Mouse (Mus musculus): ENCODE results near the gene Nkd1. TPM values are rescaled to one million over a fixed set of nuclear protein-coding genes. Genes with fewer than 3 reads are reported as not detected.

Nkd1 gene
- total and polyA plus RNA-seq, 3 experiments = 2.3 to 3.4 (median 2.9) TPM

DNA sequence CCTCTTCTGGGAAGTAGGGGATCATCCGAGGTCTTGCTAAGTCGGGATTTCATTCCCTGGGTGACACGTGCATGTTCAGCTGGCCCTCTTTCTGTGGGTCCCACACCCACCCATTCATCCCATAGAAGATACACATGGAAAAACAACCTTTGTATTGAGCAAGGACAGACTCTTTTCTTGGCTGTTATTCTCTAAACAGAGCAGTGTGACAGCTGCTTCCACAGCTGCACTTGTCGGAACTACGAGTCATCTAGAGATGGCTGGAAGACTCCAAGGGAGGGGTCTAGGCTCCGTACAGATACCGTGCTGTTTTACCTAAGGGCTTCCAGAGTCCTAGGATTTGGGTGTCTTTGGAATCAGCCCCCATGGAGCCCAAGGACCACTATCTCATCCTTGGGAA is 48.2 kb downstream of the Nkd1 start:
- H3K9ac ChIP-seq (ENCODE audit: low read depth, low read length) = no peak overlapping the region
- no peak overlapping the region for H3K4me3 ChIP-seq
- peaks cover 5% of the 10 kb centered on the region for H3K4me1 ChIP-seq (ENCODE audit: control insufficient read depth, insufficient read depth, low read length)
- intact Hi-C loops (cut with DNase I) = no loop called here
- H3K27me3 ChIP-seq (ENCODE audit: control insufficient read depth, insufficient read depth, low read length) = no peaks in the 10 kb centered on the region; the same call in 1 of the 2 replicates
- no peak for DNase-seq
- no peaks in the 10 kb centered on the region for H3K79me2 ChIP-seq (replicated peaks; ENCODE audit: control insufficient read depth, insufficient read depth, low read length)
- TF ChIP-seq CTCF (IDR thresholded peaks at IDR 0.05) (no peak), EP300 (IDR thresholded peaks at IDR 0.05; ENCODE audit: insufficient read depth, low read depth, low read length) (no peak), POLR2A (IDR thresholded peaks at IDR 0.05; ENCODE audit: insufficient read depth, low read depth, low read length) (no peak)
- H3K27ac ChIP-seq = no peak overlapping the region
- WGBS = 67% methylated on average over 7 of the region's 7 CpGs
- no peaks in the 10 kb centered on the region for H3K36me3 ChIP-seq (ENCODE audit: control insufficient read depth, insufficient read depth, low read length)

DNA sequence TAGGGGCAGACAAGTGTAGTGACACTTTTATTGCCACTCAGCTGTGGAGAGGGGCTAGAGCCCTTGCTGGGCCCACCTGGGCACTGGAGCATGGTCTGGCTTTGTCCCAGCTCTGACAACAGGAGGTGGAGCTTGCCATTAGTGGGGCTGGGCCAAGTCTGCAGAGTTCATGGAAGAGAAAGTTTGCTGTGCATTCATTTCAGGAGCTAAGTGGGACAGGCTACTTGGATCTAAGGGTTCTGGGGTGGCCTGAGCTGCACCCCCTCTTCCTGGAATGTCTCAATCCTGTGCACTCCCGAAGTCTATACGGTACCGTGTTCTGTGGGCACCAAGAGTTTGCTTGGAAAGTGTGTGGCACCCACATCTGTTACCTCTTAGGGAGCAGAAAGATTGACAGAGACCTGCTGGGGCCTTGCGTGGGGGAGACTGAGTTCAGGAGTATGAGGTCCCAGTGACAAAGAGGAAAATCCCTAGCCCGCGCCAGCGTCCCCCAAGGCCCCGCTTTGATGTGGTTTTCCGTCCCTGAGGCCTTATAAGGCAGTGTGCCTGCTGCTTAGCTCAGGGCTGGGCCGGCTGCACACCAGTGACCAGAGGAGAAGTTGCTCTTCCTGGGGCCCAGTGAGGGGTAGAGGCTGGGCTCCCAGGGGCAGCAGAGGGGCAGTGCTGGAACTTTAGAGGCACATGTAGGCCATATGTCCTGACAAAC is 49.3 kb downstream of the Nkd1 start:
- Histone ChIP-seq H3K4me1 (ENCODE audit: control insufficient read depth, insufficient read depth, low read length) (peaks cover 3% of the 10 kb centered on the region; the same call in 1 of the 2 replicates), H3K79me2 (replicated peaks; ENCODE audit: control insufficient read depth, insufficient read depth, low read length) (no peaks in the 10 kb centered on the region), H3K27ac (no peak overlapping the region), H3K4me3 (no peak overlapping the region), H3K27me3 (ENCODE audit: control insufficient read depth, insufficient read depth, low read length) (no peaks in the 10 kb centered on the region; the same call in 1 of the 2 replicates), H3K9ac (ENCODE audit: low read depth, low read length) (no peak overlapping the region), H3K36me3 (ENCODE audit: control insufficient read depth, insufficient read depth, low read length) (no peaks in the 10 kb centered on the region)
- WGBS = 74% methylated on average over 10 of the region's 10 CpGs
- DNase-seq = peak in 1 of 2 experiments; percentile 32
- TF ChIP-seq POLR2A (IDR thresholded peaks at IDR 0.05; ENCODE audit: insufficient read depth, low read depth, low read length) (no peak), EP300 (IDR thresholded peaks at IDR 0.05; ENCODE audit: insufficient read depth, low read depth, low read length) (no peak), CTCF (IDR thresholded peaks at IDR 0.05) (no peak)
- intact Hi-C loops (cut with DNase I) = no loop called here

DNA sequence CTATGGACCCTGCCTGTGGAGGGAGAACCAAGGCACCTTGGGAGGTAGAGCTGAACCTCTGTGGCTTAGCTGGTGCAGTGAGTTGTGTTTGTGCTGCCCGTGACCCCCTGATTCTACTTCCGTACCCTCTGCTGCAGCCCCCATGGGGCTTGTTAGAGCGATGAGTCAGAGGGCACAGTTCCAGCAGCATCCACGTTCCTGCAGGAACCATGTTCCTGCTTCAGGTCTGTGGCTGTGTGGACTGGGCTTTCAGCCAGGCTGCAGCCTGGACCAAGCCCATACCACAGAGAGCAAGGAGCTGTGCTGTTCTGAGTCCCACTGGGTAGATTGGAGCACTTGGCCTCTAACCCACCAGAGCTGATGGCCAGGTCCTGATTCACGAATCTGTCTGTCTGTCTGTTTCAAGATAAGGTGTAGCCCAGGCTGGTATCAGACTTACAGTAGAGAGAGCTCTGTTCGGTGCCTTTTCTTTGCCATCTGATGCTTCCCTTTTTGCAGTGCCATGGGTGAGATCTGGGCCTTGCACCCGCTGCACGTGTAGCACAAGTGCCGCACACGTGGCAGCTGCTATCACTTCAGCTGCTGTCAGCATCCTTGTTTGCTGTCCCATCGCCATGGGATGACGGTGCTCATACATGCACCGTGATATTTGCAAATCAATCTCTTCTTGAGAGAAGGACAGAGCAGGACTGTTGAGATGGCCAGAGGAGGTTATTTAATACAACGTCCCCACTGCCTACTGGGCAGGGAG is 50.5 kb downstream of the Nkd1 start:
- no peaks in the 10 kb centered on the region for H3K36me3 ChIP-seq (ENCODE audit: control insufficient read depth, insufficient read depth, low read length)
- peaks cover 6% of the 10 kb centered on the region; the same call in 1 of the 2 replicates for H3K4me1 ChIP-seq (ENCODE audit: control insufficient read depth, insufficient read depth, low read length)
- TF ChIP-seq POLR2A (IDR thresholded peaks at IDR 0.05; ENCODE audit: insufficient read depth, low read depth, low read length) (no peak), EP300 (IDR thresholded peaks at IDR 0.05; ENCODE audit: insufficient read depth, low read depth, low read length) (no peak), CTCF (IDR thresholded peaks at IDR 0.05) (no peak)
- no peak overlapping the region for H3K4me3 ChIP-seq
- no peak overlapping the region for H3K27ac ChIP-seq
- no peaks in the 10 kb centered on the region for H3K79me2 ChIP-seq (replicated peaks; ENCODE audit: control insufficient read depth, insufficient read depth, low read length)
- H3K9ac ChIP-seq (ENCODE audit: low read depth, low read length) = no peak overlapping the region
- 50% methylated on average over 14 of the region's 14 CpGs for WGBS
- DNase-seq = no peak
- H3K27me3 ChIP-seq (ENCODE audit: control insufficient read depth, insufficient read depth, low read length) = no peaks in the 10 kb centered on the region
- intact Hi-C loops (cut with DNase I) = no loop called here

DNA sequence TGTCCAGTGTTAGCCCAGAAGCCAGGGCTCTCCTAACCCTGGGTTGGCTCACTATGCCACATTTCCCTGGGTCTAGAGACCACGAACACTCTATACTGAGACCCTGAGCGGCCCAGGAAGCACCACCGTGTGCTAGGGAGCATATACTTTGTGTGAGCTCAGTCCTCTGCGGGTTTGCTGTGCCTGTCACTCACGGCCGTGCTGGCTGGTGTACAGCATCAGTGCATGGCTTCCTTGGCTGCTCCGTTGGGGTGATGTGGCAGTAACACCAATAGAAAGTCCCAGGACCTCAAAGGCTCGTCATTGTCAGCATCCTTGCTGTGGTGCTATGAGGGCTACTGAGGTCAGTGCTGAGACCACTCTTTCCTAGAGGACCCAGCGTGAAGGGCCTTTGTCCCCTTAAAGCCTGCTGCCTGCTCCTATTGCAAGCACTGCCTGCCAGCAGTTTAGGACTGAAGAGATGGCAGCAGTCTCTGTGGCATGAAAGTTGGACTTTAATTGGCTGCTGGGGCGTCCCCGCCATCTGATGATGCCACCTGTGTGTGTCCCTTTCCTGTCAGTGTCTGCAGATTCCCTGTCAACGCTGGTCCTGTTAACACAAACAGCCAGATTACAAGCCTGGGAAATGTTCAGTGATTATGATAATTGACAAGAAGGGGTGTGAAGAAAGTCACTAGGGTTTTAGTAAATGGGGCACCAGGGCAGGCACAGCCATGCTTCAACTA is 51.2 kb downstream of the Nkd1 start:
- Histone ChIP-seq H3K79me2 (replicated peaks; ENCODE audit: control insufficient read depth, insufficient read depth, low read length) (no peaks in the 10 kb centered on the region), H3K9ac (ENCODE audit: low read depth, low read length) (no peak overlapping the region), H3K27me3 (ENCODE audit: control insufficient read depth, insufficient read depth, low read length) (no peaks in the 10 kb centered on the region), H3K27ac (no peak overlapping the region), H3K4me3 (no peak overlapping the region), H3K36me3 (ENCODE audit: control insufficient read depth, insufficient read depth, low read length) (no peaks in the 10 kb centered on the region), H3K4me1 (ENCODE audit: control insufficient read depth, insufficient read depth, low read length) (peaks cover 6% of the 10 kb centered on the region; the same call in 1 of the 2 replicates)
- DNase-seq = no peak
- TF ChIP-seq CTCF (IDR thresholded peaks at IDR 0.05) (no peak), POLR2A (IDR thresholded peaks at IDR 0.05; ENCODE audit: insufficient read depth, low read depth, low read length) (no peak), EP300 (IDR thresholded peaks at IDR 0.05; ENCODE audit: insufficient read depth, low read depth, low read length) (no peak)
- 89% methylated on average over 12 of the region's 12 CpGs for WGBS
- intact Hi-C loops (cut with DNase I) = no loop called here

DNA sequence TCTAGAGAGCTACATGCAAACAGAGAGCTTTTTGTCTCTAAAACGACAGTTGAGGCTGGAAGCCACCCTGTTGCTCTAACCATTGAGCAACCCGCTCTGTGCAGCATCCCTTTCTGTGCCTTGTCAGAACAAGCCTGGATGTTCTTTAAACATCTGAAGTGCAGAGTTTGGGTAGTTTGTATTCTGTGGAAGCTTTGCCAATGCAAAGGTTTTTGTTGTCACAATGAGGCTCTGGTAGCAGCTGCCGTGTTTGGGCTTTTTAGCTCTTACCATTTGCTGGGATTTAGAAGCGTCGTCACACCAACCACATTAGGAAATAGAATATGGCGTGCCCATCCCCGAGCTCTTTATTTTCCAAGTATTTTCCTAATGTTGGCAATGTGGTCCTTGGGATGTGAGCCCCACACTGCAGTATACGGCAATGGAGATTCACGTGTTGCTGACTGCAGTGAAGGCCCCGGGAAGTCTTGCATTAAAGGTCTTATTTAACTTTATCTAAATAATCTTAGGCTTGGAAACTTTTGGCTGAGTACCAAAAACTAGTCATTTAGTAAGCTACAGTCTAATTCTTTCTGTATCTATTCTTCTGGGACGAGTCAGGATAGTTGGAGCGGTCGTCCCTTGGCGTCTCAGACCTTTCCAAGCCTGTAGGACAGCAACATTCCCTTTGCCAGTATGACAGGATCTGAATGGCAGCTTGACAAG is 51.9 kb downstream of the Nkd1 start:
- Histone ChIP-seq H3K27me3 (ENCODE audit: control insufficient read depth, insufficient read depth, low read length) (no peaks in the 10 kb centered on the region), H3K36me3 (ENCODE audit: control insufficient read depth, insufficient read depth, low read length) (no peaks in the 10 kb centered on the region), H3K9ac (ENCODE audit: low read depth, low read length) (no peak overlapping the region), H3K4me3 (no peak overlapping the region), H3K4me1 (ENCODE audit: control insufficient read depth, insufficient read depth, low read length) (peaks cover 8% of the 10 kb centered on the region; the same call in 1 of the 2 replicates), H3K79me2 (replicated peaks; ENCODE audit: control insufficient read depth, insufficient read depth, low read length) (no peaks in the 10 kb centered on the region), H3K27ac (no peak overlapping the region)
- intact Hi-C loops (cut with DNase I) = no loop called here
- TF ChIP-seq EP300 (IDR thresholded peaks at IDR 0.05; ENCODE audit: insufficient read depth, low read depth, low read length) (no peak), CTCF (IDR thresholded peaks at IDR 0.05) (no peak), POLR2A (IDR thresholded peaks at IDR 0.05; ENCODE audit: insufficient read depth, low read depth, low read length) (no peak)
- 88% methylated on average over 14 of the region's 14 CpGs for WGBS
- no peak for DNase-seq

All from heart, adult 2 months (tissue).